ENCODE assay signal across 29 mouse cellular contexts in the genomic region with DNA sequence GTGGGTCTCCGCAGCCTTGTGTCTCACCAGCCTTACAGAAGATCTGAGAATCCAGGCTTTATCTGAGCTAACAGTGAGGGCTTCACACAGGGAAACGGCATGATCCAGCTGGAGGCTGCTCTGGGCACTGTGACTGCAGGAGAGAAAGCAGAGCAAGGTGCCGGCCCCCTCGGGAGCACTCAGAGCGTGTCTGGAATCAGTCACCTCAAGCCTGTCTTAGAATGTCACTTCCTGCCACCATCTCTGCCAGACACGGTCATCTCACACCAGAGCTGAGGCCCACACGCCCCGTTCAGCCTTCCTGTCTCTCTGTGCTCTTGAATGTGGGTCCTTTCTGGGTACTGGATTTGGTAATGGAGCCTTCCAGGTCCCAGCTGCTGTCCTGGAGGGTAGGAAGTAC. TPM values are rescaled to one million over a fixed set of nuclear protein-coding genes. Genes with fewer than 3 reads are reported as not detected.
A peak's percentile ranks its signal among the peaks of the same experiment; 100 is the strongest.
DNase-seq lines count a peak whose midpoint lies in the region; ATAC-seq and TF ChIP-seq lines count a peak whose summit lies in the region.
"Had no signal": no experiment of that assay in that cellular context is flagged by ENCODE, and none has a peak within 500 bp of the region (broad histone marks: within the 10 kb centered on the region; RNA-seq: fewer than 3 reads in every experiment).

No protein-coding gene starts in this region.

- peak; percentile 57 for ATAC-seq in heart, embryonic 12.5 days (ENCODE audit: insufficient number of reproducible peaks, low FRiP score)
- peak; percentile 28; the same call in 1 of the 2 replicates for ATAC-seq in heart, postnatal 0 days (ENCODE audit: insufficient read depth, low read depth)
- 0 out of 2 replicates have a peak, but pooled peaks have one; percentile 21 for ATAC-seq in megakaryocyte, adult 5-6 weeks (ENCODE audit: poor library complexity, severe bottlenecking)
- ATAC-seq: CD4-positive, CD25-positive, alpha-beta regulatory T cell, adult 4 months; forebrain, embryonic 16.5 days; hindbrain, postnatal 0 days; intestine, embryonic 16.5 days had no signal

- H3K36me3 ChIP-seq in heart, embryonic 12.5 days: no peaks in the 10 kb centered on the region
- no peaks in the 10 kb centered on the region for H3K36me3 ChIP-seq in heart, postnatal 0 days (replicated peaks; ENCODE audit: control insufficient read depth, insufficient read depth, low read length)
- no peaks in the 10 kb centered on the region for H3K36me3 ChIP-seq in limb, embryonic 10.5 days
- H3K36me3 ChIP-seq: hindbrain, embryonic 10.5 days; midbrain, embryonic 12.5 days; stomach, embryonic 15.5 days had no signal

- peaks cover 71% of the 10 kb centered on the region for H3K4me1 ChIP-seq in heart, embryonic 12.5 days (replicated peaks)
- H3K4me1 ChIP-seq in heart, postnatal 0 days (ENCODE audit: control insufficient read depth, insufficient read depth): peaks cover 21% of the 10 kb centered on the region
- peaks cover 36% of the 10 kb centered on the region for H3K4me1 ChIP-seq in limb, embryonic 10.5 days
- H3K4me1 ChIP-seq: midbrain, embryonic 12.5 days; stomach, embryonic 15.5 days had no signal

- intact Hi-C loops in heart, postnatal 25 days (cut with DNase I): no loop called here
- intact Hi-C loops in left cerebral cortex, postnatal 14 days (cut with DNase I): no loop called here
- intact Hi-C loops in left cerebral cortex, postnatal 36 days (cut with DNase I): no loop called here

- 0 out of 2 replicates have a peak, but pooled peaks cover 2% of the 10 kb centered on the region for H3K27me3 ChIP-seq in heart, embryonic 12.5 days (replicated peaks)
- H3K27me3 ChIP-seq in heart, postnatal 0 days (ENCODE audit: control insufficient read depth, insufficient read depth, low read length): no peaks in the 10 kb centered on the region
- H3K27me3 ChIP-seq in limb, embryonic 10.5 days (ENCODE audit: low read depth, poor library complexity, severe bottlenecking): no peaks in the 10 kb centered on the region
- H3K27me3 ChIP-seq: midbrain, embryonic 12.5 days; stomach, embryonic 15.5 days had no signal

- peak overlapping the region; percentile 87 for H3K27ac ChIP-seq in heart, embryonic 12.5 days (ENCODE audit: poor library complexity, severe bottlenecking)
- no peak overlapping the region; the same call in 1 of the 2 replicates for H3K27ac ChIP-seq in heart, postnatal 0 days (ENCODE audit: low read depth)
- H3K27ac ChIP-seq in limb, embryonic 10.5 days: 0 out of 2 replicates have a peak overlapping the region, but pooled peaks have one; percentile 22
- H3K27ac ChIP-seq: hindbrain, embryonic 10.5 days; hindbrain, postnatal 0 days; kidney, postnatal 0 days; liver, embryonic 14.5 days; midbrain, embryonic 12.5 days; stomach, embryonic 15.5 days had no signal

- H3K4me2 ChIP-seq in heart, embryonic 12.5 days: peak overlapping the region; percentile 38
- H3K4me2 ChIP-seq in heart, postnatal 0 days (ENCODE audit: low read depth, low read length): no peak overlapping the region
- H3K4me2 ChIP-seq: midbrain, embryonic 12.5 days; stomach, embryonic 15.5 days had no signal

- no peaks in the 10 kb centered on the region for H3K9me3 ChIP-seq in heart, embryonic 12.5 days (replicated peaks)
- no peaks in the 10 kb centered on the region for H3K9me3 ChIP-seq in heart, postnatal 0 days (replicated peaks; ENCODE audit: control insufficient read depth, low read length)
- H3K9me3 ChIP-seq in limb, embryonic 10.5 days (replicated peaks): no peaks in the 10 kb centered on the region
- H3K9me3 ChIP-seq: hindbrain, embryonic 10.5 days; midbrain, embryonic 12.5 days; stomach, embryonic 15.5 days had no signal

- 13% methylated on average over 8 of the region's 8 CpGs for WGBS in heart, embryonic 12.5 days
- WGBS in heart, postnatal 0 days: 16% methylated on average over 8 of the region's 8 CpGs
- 56% methylated on average over 8 of the region's 8 CpGs for WGBS in limb, embryonic 10.5 days

- TF ChIP-seq EP300 in heart, postnatal 0 days (IDR thresholded peaks at IDR 0.05; ENCODE audit: low read depth): no peak

- no peak for TF ChIP-seq CTCF in heart, postnatal 0 days (IDR thresholded peaks at IDR 0.05; ENCODE audit: low read depth)

- H3K4me3 ChIP-seq in heart, embryonic 12.5 days: no peak overlapping the region
- H3K4me3 ChIP-seq in heart, postnatal 0 days (ENCODE audit: low read depth, low read length): no peak overlapping the region
- H3K4me3 ChIP-seq in limb, embryonic 10.5 days: no peak overlapping the region
- H3K4me3 ChIP-seq: erythroblast, embryonic 14.5 days; hindbrain, embryonic 10.5 days; midbrain, embryonic 12.5 days; stomach, embryonic 15.5 days had no signal

- no peak overlapping the region; the same call in 1 of the 2 replicates for H3K9ac ChIP-seq in heart, embryonic 12.5 days
- no peak overlapping the region for H3K9ac ChIP-seq in heart, postnatal 0 days (replicated peaks; ENCODE audit: low read depth, low read length)
- H3K9ac ChIP-seq: liver, embryonic 14.5 days; midbrain, embryonic 12.5 days; stomach, embryonic 15.5 days had no signal

- no peak for DNase-seq in heart, postnatal 25 days (ENCODE audit: low spot score)
- no peak for DNase-seq in heart, postnatal 0 days (ENCODE audit: low spot score)
- no peak for DNase-seq in heart, postnatal 4 days
- DNase-seq in limb, embryonic 10.5 days (ENCODE audit: low spot score): no peak
- DNase-seq in left cerebral cortex, postnatal 14 days (ENCODE audit: low spot score in 2 of 2): no peak
- no peak for DNase-seq in left cerebral cortex, postnatal 36 days (ENCODE audit: low spot score in 2 of 2)
- DNase-seq: adrenal gland, adult 2 months; adrenal gland, postnatal 36 days; cerebellum, adult 18-20 months; cerebellum, postnatal 10 days; kidney, adult 8-10 months; kidney, postnatal 4 days; layer of hippocampus, postnatal 36 days; liver; lung, adult 2 months; retina, postnatal 1 day; right cerebral cortex, postnatal 14 days had no signal

RNA-seq across cellular contexts. Expression of gene Padi2, which starts 19.5 kb away (rescaled TPM):
- polyA plus RNA-seq in heart, embryonic 12.5 days (2016; fragmentation: Nextera tagmentation; extraction: Ambion mirVana): 3.3 and 4.1 TPM in 2 replicates
- total RNA-seq in heart, postnatal 25 days (2021): under 1 TPM; 0.42 to 0.81 TPM
- total RNA-seq in heart, postnatal 0 days (2014; rRNA removed; ENCODE audit: low replicate concordance): 0.31 TPM in 1 of 2 replicates, not detected in the other
- polyA plus RNA-seq in heart, postnatal 0 days (2015; fragmentation: Nextera tagmentation; extraction: Ambion mirVana): 0.18 and 0.44 TPM in 2 replicates
- total RNA-seq in heart, postnatal 4 days (2021): under 1 TPM; 0.60 to 0.83 TPM
- 0.05 and 0.33 TPM in 2 replicates for polyA plus RNA-seq in limb, embryonic 10.5 days (2016; fragmentation: Nextera tagmentation; extraction: Ambion mirVana)
- total RNA-seq in megakaryocyte, adult 5-6 weeks (2015): 53.2 and 54.0 TPM in 2 replicates
- total RNA-seq in megakaryocyte, adult 5-6 weeks (2017): 53.5 and 56.7 TPM in 2 replicates
- total RNA-seq in left cerebral cortex, postnatal 14 days (2021): 1 to 10 TPM; 5.7 to 8.1 TPM
- 10 to 100 TPM; 11.9 to 14.0 TPM for total RNA-seq in left cerebral cortex, postnatal 36 days (2021)

RNA-seq across cellular contexts. Expression of gene Sdhb, which starts 35.4 kb away (rescaled TPM):
- 746 and 756 TPM in 2 replicates for polyA plus RNA-seq in heart, embryonic 12.5 days (2016; fragmentation: Nextera tagmentation; extraction: Ambion mirVana)
- 1,000 to 10,000 TPM; 1,213 to 1,269 TPM for total RNA-seq in heart, postnatal 25 days (2021)
- total RNA-seq in heart, postnatal 0 days (2014; rRNA removed; ENCODE audit: low replicate concordance): 893 and 947 TPM in 2 replicates
- polyA plus RNA-seq in heart, postnatal 0 days (2015; fragmentation: Nextera tagmentation; extraction: Ambion mirVana): 1,828 and 1,869 TPM in 2 replicates
- total RNA-seq in heart, postnatal 4 days (2021): 100 to 1,000 TPM; 633 to 638 TPM
- polyA plus RNA-seq in limb, embryonic 10.5 days (2016; fragmentation: Nextera tagmentation; extraction: Ambion mirVana): 428 and 436 TPM in 2 replicates
- total RNA-seq in megakaryocyte, adult 5-6 weeks (2015): 182 and 183 TPM in 2 replicates
- 110 and 120 TPM in 2 replicates for total RNA-seq in megakaryocyte, adult 5-6 weeks (2017)
- total RNA-seq in left cerebral cortex, postnatal 14 days (2021): 100 to 1,000 TPM; 196 to 202 TPM
- 100 to 1,000 TPM; 171 to 200 TPM for total RNA-seq in left cerebral cortex, postnatal 36 days (2021)
